Mouse (Mus musculus) brown adipose tissue, adult 24 weeks (tissue): ENCODE results near the gene Gm20388. TPM values are rescaled to one million over a fixed set of nuclear protein-coding genes. Genes with fewer than 3 reads are reported as not detected.

Experiments used
- H3K27ac ChIP-seq: fragments of 200-500 bp; replicated peaks from 2 replicates; pipeline ENCODE4 v1.5.1; 2012; ENCODE audit warnings: low read depth, mild to moderate bottlenecking, low read length
- H3K4me1 ChIP-seq: fragments of 200-500 bp; 2 replicates; pipeline ENCODE4 v1.6.1; 2012; ENCODE audit warnings: low read length, mixed read lengths; ENCODE audit not compliant: control insufficient read depth, insufficient read depth, insufficient read length
- H3K4me3 ChIP-seq: fragments of 200-500 bp; 2 replicates; pipeline ENCODE4 v1.5.1; 2012; ENCODE audit warnings: low read depth, mild to moderate bottlenecking, low read length, moderate library complexity; ENCODE audit not compliant: insufficient read depth
- polyA plus RNA-seq: library from polyadenylated mRNA; stranded (reverse); fragments of >200 nt; gene quantifications from 2 replicates; pipeline ENCODE4 v1.2.4, GENCODE M21; 2012; ENCODE audit not compliant: missing spikeins, insufficient read depth, insufficient read length

Gm20388 gene
- polyA plus RNA-seq, 1 experiment: 44.7 TPM

DNA sequence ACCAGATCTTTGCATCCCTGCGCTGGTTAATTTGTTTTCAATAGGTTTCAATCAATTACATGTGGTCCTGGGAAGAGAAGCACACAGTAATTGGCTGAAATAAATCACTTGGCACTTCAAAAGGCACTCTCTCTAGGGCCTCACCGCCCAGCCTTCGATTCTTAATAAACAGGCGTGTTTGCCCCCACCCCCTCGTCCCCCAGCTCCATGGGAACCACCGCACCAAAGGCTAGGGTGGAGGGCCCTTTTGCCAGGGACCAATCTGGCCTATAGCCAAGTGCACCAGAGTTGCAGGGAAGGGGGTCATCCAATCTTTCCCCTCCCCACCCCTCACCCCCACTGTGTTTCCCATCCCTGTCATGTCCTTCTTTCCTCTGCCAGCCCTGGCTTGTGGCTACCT is 537.5 kb downstream of the Gm20388 start:
- H3K27ac ChIP-seq: peak overlapping the region; percentile 86; the same call in 1 of the 2 replicates
- H3K4me1 ChIP-seq: peaks cover 7% of the 10 kb centered on the region
- H3K4me3 ChIP-seq: no peak overlapping the region

DNA sequence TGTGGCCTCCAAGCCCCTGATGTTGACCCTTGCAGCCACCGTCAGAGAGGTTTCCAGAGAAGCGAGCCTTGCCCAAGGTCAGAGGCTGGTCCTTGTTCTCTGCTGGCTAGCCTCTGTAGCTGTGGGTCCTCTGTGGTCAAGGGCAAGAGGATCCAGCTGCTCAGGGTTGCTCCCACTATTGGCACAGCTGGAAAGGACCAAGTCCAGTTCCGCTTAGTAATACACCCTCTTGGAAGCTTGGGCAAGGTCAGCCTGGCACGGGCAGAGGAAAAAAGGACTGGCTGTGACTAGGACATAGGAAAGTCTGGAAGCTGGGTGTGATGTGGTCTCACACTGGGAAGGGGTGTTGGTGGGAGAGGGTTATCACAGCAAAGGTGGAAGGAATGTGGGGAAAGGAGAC is 538.5 kb downstream of the Gm20388 start:
- peaks cover 7% of the 10 kb centered on the region for H3K4me1 ChIP-seq
- peak overlapping the region; percentile 90 for H3K27ac ChIP-seq
- no peak overlapping the region for H3K4me3 ChIP-seq

DNA sequence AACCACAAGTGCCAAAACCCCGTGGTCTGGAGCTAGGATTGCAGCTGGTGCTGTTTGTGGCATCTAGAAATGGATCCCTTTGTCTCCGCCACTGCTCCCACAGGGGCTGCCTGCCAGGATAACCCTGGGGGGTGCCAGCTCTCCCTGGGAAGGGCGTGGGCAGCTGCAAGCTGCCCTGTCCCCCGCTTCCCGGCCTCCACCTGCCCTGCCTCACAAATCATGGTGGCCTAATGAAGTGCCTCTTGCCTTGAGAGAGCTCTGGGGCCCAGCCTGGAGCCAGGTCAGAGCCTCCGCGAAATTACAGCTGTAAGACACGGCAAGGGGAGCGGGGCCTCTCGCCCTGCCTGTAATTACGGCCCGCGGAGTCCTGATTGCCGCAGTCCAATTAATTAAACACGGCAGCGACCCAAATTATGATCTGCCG is 539.0 kb downstream of the Gm20388 start:
- Histone ChIP-seq H3K27ac (peak overlapping the region; percentile 90), H3K4me3 (no peak overlapping the region), H3K4me1 (peaks cover 7% of the 10 kb centered on the region)

DNA sequence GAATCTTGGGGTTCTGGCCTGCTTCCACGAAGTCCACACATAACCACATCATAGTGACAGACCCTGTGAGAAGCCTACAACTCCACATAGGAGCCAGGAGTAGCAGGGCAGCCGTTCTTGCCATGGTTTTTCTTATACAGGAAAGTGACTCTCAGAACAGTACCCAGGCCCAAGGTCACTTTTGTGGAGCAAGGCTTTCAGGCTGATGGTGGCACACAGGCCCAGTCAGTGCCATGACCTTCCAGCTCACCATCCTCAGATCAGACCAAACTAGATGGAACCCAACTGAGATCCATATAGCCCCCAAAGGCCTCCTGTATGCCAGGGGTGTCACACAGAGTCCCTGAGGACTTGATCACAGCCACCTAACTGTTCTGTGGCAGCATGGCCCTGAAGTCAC is 541.5 kb downstream of the Gm20388 start:
- Histone ChIP-seq H3K4me1 (peaks cover 8% of the 10 kb centered on the region), H3K27ac (no peak overlapping the region), H3K4me3 (no peak overlapping the region)

DNA sequence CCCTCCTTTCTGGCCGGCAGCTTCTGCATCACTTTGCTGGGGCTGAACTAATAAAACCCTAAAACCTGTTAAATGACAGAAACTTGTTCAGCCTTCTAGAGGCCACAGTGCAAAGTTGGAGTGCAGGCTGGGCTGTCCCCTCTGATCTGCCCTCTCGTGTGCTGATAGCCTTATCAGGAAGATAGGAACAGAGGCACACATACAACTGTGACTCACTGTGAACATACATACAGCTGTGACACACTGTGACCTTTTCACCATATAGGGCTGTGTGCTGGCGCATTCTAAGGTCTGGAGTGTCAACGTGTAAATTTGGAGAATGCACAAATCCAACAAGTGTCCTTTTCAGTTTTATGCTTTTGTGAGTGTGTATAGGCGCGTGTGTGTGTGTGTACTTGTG is 543.8 kb downstream of the Gm20388 start:
- Histone ChIP-seq H3K27ac (no peak overlapping the region), H3K4me3 (no peak overlapping the region), H3K4me1 (peaks cover 13% of the 10 kb centered on the region)

DNA sequence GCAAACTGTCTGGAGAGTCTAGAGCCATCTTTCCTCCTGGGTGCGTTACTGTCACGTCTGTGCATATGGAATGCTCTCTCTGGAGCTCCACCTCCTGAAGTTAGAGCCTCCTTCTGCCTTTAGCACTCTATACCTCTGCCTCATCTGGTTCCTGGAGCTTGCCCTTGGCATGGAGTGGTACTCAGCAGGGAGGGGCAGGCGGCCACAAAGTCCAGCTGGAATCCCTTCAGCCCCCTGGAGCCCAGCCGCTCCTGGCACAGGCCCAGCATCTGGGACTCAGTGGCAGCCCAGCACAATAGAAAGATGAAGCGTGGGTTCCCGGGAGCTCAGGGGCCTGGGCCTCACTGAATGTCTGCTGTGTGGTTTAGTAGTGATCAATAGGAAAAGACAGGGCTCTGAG is 549.7 kb downstream of the Gm20388 start:
- Histone ChIP-seq H3K4me1 (peaks cover 17% of the 10 kb centered on the region), H3K4me3 (no peak overlapping the region), H3K27ac (no peak overlapping the region)

DNA sequence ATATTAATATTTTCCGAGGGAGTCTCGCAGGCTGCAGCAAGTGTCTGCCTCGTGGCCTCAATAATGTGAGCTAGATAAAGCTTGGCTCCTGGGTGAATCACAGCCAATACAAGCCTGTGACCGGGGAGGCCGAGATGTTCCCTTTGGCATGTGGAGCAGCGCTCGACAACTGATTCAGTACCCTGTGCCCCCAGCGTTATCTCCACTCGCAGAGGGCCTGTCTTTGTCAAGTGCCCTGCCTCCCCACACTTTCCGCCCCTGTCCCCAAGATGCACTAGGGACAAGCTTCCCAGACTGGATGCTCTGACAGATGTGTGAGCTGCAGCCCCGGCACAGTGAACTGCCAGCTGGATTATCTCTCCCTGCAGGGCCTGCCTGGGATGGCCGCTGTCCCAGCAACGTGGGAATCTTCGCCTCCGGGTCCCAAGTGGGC is 551.5 kb downstream of the Gm20388 start:
- Histone ChIP-seq H3K4me3 (no peak overlapping the region), H3K27ac (no peak overlapping the region)

DNA sequence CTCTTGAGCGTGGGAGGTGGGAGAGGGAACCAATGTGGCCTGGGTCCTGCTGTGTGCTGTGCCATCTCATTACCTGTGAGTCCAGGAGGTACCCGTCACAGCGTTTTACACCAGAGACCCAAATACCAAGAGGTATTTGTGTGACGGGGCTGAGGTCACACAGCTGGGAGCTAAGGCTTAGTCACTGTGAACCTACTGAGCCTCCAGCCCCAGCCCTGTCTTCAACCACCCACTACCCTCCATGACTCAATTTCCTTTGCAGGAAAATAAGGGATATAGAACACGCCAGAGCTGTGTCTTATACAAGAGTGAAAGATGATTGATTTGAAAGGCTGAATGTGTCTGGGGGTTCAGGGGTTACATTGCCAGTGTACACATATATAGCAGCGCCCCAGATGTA is 552.0 kb downstream of the Gm20388 start:
- Histone ChIP-seq H3K27ac (no peak overlapping the region), H3K4me1 (peaks cover 19% of the 10 kb centered on the region), H3K4me3 (no peak overlapping the region)

More for the DNA sequence above, 551.5 kb downstream of the Gm20388 start:
- peaks cover 19% of the 10 kb centered on the region for H3K4me1 ChIP-seq

DNA sequence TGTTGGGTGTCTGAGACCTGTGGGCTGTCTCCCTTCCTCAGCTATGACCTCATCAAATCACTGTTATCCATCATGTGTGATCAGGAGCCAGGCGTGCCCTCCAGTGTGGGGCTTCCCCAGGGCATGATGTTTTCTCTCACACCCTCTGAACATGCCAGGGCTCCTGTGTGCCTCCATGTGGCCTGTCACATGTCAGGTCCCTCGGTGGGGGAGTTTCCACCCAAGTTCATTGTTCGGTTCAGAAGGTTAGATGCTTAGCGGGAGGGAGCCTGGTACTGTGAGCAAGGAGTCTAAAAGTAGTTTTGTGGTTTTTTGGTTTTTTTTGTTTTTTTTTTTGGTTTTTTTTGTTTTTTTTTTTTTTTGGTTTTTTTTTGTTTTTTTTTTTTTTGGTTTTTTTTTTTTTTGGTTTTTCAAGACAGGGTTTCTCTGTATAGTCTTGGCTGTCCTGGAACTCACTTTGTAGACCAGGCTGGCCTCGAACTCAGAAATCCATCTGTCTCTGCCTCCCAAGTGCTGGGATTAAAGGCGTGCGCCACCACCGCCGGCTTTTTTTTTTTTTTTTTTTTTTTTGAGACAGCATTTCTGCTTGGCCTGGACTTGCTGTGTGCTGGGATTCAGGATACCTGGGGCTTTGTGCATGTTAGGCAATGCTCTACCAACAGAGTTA is 553.4 kb downstream of the Gm20388 start:
- H3K4me1 ChIP-seq: peaks cover 14% of the 10 kb centered on the region

DNA sequence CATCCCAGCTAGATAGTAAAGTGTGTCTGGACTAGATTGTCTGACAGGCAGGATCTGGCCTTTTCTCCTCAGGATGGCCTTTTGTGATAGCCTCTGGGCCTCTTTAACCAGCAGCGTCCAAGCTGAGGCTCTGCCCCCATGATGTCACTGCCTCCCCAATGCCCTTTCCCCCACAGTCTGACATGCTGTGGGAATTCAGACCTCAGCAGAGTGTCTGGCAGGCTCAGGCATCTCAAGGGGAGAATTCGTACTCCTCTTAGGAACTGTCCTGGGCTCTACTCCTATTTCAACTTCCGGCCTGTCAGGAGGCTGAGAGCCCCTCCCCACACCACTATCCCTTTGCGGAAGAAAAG is 553.9 kb downstream of the Gm20388 start:
- H3K4me3 ChIP-seq: no peak overlapping the region
- H3K4me1 ChIP-seq: peaks cover 9% of the 10 kb centered on the region; the same call in 1 of the 2 replicates
- H3K27ac ChIP-seq: peak overlapping the region; percentile 68

More for the DNA sequence above, 553.4 kb downstream of the Gm20388 start:
- H3K27ac ChIP-seq: peak overlapping the region; percentile 53
- H3K4me3 ChIP-seq: no peak overlapping the region

DNA sequence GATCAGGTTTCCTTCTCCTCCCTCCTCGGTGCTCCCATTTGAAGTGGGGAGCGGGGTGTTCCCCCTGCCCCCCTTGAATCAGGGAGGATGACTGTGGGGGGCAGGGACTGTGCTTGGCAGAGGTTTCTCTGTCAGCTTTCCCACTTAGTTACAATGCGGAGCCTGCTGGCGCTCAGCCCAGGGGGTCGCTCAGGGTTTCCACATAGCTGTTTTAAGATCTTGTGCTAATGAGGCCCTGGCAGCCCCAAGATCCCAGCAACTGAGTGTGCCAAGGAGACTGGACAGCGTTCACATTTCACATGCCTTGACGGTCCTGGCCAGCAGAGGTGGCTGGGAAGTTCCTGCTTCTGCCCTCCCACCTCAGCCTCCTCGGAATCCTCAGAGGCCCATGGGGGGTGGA is 555.1 kb downstream of the Gm20388 start:
- peaks cover 5% of the 10 kb centered on the region; the same call in 1 of the 2 replicates for H3K4me1 ChIP-seq
- no peak overlapping the region for H3K4me3 ChIP-seq
- H3K27ac ChIP-seq: peak overlapping the region; percentile 68

DNA sequence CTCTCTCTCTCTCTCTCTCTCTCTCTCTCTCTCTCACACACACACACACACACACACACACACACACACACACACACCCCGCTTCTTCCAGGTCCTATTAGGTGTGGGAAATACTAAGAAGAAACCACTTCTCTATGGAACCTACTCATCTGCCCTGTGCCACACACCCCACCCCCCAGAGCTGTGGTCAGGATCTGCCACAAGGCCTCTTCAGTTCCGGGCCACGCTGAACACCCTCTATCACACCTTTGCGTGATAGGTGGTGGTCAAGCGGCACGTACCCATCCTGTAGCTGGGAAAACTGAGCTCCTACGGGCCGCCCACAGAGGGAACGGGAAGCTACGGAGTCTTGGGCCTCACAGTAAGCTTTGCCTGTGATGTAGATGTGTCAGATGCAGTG is 555.6 kb downstream of the Gm20388 start:
- H3K4me1 ChIP-seq: peaks cover 5% of the 10 kb centered on the region; the same call in 1 of the 2 replicates
- no peak overlapping the region for H3K4me3 ChIP-seq
- no peak overlapping the region for H3K27ac ChIP-seq

DNA sequence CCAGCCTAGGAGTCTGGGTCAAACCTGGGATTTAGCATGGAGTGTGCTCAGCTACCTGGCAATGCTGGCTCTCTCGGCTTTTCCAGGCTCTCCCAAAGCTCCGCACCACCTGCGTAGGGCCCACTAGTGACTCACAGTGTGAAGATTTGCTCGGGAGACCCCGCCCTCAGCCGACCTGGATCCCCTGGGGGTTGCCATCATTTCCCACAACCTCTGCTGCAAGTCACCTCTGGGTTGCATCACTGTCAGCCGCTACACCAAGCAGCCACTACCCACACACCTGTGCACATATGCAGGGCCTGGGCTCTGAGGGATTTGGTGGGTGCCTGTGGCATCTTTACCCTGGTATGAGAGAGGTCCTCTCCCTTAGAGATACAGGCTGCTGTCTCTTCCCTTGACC is 557.0 kb downstream of the Gm20388 start:
- Histone ChIP-seq H3K27ac (no peak overlapping the region), H3K4me1 (peaks cover 7% of the 10 kb centered on the region), H3K4me3 (no peak overlapping the region)

DNA sequence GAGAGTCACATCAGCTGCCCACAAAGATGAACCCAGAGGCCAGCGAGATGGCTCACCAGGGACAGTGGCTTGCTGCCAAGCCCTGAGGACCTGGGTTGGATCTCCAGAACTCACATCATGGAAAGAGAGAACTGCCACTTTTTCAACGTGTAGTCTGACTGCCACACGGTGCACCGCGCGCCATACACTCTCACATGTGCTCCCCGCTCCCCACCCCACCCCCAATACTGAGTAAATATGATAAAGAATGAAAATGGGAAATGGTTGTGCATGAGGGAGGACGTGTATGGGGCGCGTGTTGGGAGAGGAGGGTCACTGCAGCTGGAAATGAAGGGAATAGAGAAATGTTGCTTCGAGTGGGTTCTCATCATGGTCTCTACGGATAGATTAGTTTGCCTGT is 559.5 kb downstream of the Gm20388 start:
- Histone ChIP-seq H3K27ac (no peak overlapping the region), H3K4me3 (no peak overlapping the region), H3K4me1 (peaks cover 24% of the 10 kb centered on the region)

DNA sequence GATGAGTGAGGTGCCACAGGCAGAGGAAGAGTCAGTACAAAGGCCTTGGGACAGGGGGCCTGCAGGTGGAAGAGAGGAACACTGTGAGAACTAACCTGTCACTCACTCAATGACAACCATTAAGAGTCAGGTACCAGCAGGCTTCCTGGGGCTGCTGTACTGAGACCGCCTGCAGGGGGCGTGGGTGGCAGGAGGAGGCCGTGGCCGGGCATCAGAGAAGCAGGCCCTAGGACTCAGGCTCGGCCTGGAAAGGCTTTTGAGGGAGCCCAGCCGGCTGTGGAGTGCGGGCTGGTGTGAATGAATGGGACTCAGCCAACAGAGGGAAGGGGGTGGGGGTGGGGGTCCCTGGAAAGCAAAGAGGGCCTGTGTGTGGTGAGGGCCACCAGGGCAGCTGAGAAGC is 560.5 kb downstream of the Gm20388 start:
- Histone ChIP-seq H3K27ac (no peak overlapping the region), H3K4me1 (peaks cover 27% of the 10 kb centered on the region), H3K4me3 (no peak overlapping the region)

DNA sequence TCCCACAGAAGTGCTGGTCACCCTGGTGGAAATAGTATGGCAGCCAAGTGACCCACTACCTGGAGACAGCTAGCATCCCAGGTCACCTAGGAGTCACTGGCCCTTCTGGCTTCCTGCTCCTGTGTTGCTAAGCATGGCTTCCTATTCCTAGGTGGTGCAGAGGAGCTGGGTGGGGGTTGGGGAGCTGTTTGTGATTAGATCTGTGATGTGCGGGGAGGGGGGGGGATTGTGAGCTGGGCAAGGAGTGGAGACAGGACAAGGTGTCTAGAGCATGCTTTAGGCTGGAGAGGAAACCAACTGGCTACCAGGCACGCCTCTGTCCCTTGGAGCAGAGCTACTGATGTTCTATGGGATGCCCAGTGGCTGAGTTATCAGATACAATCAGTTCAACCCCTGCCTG is 561.1 kb downstream of the Gm20388 start:
- no peak overlapping the region for H3K27ac ChIP-seq
- no peak overlapping the region for H3K4me3 ChIP-seq
- H3K4me1 ChIP-seq: peaks cover 31% of the 10 kb centered on the region
